Mouse (Mus musculus): ENCODE data around the gene Eps8.
"Not testable (repeated sequence)": the region's sequence is repeated elsewhere in the genome, so short reads cannot be mapped to it uniquely, and the experiment has no call there.

Eps8 gene

GRCm38 (mm10) chr6:137473433-137473832 lies 181.2 kb downstream of the Eps8 start:
- DNase-seq (ENCODE audit: low spot score) = no peak

- DNase-seq (ENCODE audit: low spot score) = no peak
Measured at GRCm38 (mm10) chr6:137472129-137472528, 182.5 kb downstream of the Eps8 start.

- peak; percentile 65 for DNase-seq (ENCODE audit: low spot score)
Measured at GRCm38 (mm10) chr6:137470901-137471598, 183.6 kb downstream of the Eps8 start.

GRCm38 (mm10) chr6:137469541-137469940 lies 185.1 kb downstream of the Eps8 start:
- no peak for DNase-seq (ENCODE audit: low spot score)

- DNase-seq (ENCODE audit: low spot score) = no peak
Measured at GRCm38 (mm10) chr6:137467696-137468095, 187.0 kb downstream of the Eps8 start.

- DNase-seq (ENCODE audit: low spot score) = no peak
Measured at GRCm38 (mm10) chr6:137466256-137466655, 188.4 kb downstream of the Eps8 start.

- DNase-seq (ENCODE audit: low spot score) = peak; percentile 99
Measured at GRCm38 (mm10) chr6:137465253-137465652, 189.4 kb downstream of the Eps8 start.

GRCm38 (mm10) chr6:137463771-137464170 lies 190.9 kb downstream of the Eps8 start:
- DNase-seq (ENCODE audit: low spot score) = no peak

GRCm38 (mm10) chr6:137458136-137458535 lies 196.5 kb downstream of the Eps8 start:
- no peak for DNase-seq (ENCODE audit: low spot score)

- DNase-seq (ENCODE audit: low spot score) = no peak
Measured at GRCm38 (mm10) chr6:137457210-137457609, 197.5 kb downstream of the Eps8 start.

- no peak for DNase-seq (ENCODE audit: low spot score)
Measured at GRCm38 (mm10) chr6:137456064-137456463, 198.6 kb downstream of the Eps8 start.

GRCm38 (mm10) chr6:137455537-137456041 lies 199.1 kb downstream of the Eps8 start:
- peak; percentile 89 for DNase-seq (ENCODE audit: low spot score)

- not testable (repeated sequence) for DNase-seq (ENCODE audit: low spot score)
Measured at GRCm38 (mm10) chr6:137446116-137446515, 208.6 kb downstream of the Eps8 start.

- no peak for DNase-seq (ENCODE audit: low spot score)
Measured at GRCm38 (mm10) chr6:137443089-137443488, 211.6 kb downstream of the Eps8 start.

GRCm38 (mm10) chr6:137440559-137441486 lies 213.9 kb downstream of the Eps8 start:
- DNase-seq (ENCODE audit: low spot score) = no peak

GRCm38 (mm10) chr6:137437902-137438580 lies 216.6 kb downstream of the Eps8 start:
- no peak for DNase-seq (ENCODE audit: low spot score)

GRCm38 (mm10) chr6:137437486-137437885 lies 217.2 kb downstream of the Eps8 start:
- no peak for DNase-seq (ENCODE audit: low spot score)

- no peak for DNase-seq (ENCODE audit: low spot score)
Measured at GRCm38 (mm10) chr6:137433521-137434137, 221.0 kb downstream of the Eps8 start.

Measured in adipocyte (in vitro differentiated cells).